Mouse (Mus musculus) ovary, postnatal 10 days (tissue): ENCODE data around the gene Fxyd7.

Source experiments
- DNase-seq: peaks from one replicate; pipeline ENCODE4 v3.0.0; 2022; ENCODE audit warnings: low spot score

The Fxyd7 gene

DNA sequence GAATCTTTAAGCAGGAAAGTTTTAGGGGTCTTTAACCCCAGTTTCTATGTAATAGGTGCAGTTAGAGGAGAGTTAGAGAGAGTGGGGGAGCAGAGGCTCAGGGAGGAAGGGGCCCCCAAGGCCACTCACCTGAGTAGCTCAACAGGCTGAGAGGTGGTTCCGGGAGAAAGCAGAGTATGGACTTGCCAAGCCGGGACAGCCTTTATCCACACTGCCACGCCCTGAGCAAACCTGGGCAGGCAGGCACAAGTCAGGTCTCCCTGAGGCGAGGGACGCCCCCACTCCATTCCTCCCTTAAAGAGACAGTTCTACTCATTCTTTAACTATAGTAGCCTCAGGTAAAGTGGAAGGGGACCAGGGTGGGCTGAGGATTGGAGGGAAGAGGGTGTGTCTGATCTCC lies 25.2 kb upstream of the Fxyd7 start, which contains the start of gene Fxyd3:
Fxyd3 (minus strand) TSS at position 213 of the 400 bp plus-strand sequence.
- DNase-seq, result no peak

DNA sequence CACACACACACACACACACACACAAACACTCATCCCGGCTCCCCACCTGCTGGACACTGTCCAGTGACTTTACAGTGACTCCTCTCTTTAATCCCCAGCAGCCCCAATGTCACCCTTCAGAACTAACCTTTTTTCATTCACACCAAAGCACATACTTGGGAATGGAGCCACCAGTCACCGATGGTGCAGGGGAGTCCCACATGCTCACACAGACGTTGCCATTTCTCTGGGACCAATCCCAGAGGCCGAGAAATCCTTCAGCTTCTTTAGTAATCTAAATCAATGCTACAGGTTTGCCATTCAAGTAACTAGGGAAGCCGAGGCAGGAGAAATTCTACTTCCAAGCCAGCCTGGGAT lies 23.4 kb upstream of the Fxyd7 start:
- no peak for DNase-seq

DNA sequence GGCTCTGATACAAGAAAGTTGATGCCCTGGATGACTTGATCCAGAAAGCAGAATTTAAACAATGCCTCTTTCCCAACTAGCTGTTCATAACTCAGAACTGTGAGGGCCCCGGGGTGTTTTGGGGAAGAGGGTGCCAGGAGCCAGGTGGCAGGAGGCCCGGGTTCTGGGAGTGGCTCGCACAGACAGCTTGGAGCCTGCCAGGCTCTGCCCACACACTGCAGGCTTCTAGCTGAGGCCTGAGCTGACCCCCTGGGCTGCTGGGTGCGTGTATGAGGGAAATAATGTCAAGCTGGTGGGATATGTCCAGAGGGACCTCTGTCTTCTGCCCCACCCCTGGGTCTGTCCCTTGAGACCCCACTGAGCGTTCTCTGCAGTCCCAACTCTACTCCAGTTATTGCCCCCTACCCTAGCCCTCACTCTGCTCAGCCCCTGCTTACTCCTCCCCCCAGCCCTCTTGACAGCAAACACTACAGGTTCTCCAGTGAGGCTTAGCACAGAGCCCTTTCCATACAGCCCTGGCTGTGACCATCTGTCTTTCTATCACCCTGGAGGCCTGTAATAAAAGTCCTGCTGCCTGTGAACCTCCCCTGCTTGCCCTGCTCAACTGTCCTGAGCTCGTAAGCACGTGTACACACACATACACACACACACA lies 22.9 kb upstream of the Fxyd7 start:
- DNase-seq, result no peak

DNA sequence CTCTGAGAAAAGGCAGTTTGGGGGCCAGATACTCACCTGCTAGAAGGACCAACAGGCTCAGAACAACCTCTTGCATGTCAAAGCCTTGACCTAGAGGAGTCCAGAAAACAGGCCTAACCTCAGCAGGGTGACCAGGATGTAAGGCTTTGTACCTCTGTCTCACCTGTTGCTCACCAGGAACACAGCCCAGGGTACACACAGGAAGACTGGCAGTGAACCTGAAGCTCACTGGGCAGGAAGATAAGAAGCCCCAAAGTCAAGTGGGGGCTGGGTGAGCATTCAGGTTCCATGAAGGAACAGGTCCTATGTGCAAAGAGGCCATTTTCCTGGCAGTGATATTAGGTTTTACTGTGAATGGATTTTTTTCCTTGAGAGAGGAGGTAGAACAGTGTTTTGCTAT lies 22.3 kb upstream of the Fxyd7 start:
- DNase-seq, result no peak

DNA sequence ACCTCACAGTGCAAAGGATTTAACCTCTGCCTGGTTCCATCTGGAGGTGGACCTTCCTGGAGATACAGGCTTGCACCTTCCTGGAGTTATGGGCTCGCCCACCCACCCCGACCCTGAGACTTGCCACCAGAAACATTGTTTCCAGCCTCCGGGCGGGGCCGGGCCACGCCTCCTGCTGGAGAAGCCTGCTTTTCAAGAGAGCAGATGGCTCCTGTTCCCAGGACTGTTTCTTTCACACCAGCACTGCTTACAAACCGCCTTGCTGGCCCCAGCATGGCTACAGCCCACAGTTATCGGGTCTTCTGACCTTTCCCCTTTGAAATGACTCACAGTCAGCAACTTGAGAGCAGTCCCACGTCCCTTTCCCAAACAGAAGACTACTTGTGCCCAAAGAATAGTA lies 21.1 kb upstream of the Fxyd7 start:
- DNase-seq, result no peak

DNA sequence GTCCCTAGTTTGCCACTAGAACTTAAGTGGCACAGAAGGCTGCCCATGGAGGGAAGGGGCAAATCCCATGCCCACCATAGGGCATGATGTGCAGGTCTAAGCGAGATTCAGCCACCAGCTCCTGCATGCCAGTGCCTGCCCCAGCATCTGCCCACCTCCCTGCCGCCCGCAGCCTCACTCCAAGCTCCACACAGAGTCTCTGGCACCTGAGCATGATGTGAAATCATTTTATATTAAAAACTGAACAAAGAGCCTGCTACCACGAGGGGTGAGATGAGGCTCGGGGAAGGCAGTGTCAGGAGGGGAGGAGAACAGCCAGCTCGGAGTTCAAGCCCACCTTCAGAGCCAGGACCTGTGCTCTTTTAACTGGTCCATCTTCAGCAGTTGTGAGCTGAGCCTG lies 19.1 kb upstream of the Fxyd7 start:
- no peak for DNase-seq

DNA sequence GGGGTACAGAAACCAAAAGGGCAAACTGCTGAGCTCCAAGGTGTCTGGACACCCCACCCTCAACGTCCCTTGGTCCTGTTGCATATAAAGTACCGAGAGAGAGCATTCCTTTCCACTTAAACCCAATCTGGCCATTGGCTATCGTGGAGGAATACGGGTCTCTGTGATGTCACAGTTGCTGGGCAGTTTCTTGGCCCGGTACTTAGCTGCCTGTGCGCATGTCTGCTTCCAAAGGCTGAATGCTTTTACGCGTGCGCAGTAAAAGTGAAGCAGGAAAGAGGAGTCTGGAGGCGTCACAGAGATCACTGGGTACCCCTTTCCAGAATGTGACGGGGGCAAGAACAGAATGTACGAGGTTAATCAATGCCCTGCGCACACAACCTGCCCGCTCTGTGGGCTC lies 18.2 kb upstream of the Fxyd7 start:
- DNase-seq, result no peak

DNA sequence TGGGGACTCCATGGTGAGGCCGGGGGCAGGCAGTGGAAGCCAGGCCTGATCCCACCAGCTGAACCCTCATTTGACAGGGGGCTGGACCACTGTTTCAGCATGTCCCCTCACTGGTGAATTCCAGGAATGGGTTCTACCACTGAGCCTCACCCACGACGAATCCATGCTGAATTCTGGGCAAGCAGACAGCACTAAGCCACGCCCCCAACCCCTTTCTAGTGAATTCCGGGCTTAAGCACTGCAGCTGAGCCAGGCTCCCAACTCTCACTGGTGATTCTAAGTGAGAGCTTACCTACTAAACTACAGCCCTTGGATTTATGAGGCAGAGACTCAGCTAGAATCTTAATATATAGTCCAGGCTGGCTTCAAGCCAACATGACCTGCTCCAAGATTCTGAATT lies 16.6 kb upstream of the Fxyd7 start:
- no peak for DNase-seq

DNA sequence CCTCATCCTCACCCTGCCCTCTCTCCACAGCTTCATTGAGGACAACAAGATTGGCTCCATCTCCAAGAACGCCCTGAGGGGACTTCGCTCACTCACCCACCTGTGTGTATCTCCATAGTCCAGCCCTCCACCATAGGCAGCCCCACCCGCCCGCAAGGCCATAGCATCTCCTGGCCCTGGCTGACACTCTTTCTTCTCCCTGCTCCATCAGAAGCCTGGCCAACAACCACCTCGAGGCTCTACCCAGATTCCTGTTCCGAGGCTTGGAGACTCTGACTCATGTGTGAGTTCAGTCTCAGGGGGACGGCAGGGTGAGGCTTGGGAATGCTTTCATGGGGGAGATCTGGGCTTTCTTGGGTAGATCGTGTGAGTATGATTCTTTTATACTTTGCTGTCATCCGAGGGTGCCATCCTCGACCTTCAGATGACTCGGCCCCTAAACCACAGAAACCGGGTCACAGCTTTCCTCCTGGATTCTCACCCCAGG lies 11.8 kb upstream of the Fxyd7 start:
- DNase-seq, result no peak

DNA sequence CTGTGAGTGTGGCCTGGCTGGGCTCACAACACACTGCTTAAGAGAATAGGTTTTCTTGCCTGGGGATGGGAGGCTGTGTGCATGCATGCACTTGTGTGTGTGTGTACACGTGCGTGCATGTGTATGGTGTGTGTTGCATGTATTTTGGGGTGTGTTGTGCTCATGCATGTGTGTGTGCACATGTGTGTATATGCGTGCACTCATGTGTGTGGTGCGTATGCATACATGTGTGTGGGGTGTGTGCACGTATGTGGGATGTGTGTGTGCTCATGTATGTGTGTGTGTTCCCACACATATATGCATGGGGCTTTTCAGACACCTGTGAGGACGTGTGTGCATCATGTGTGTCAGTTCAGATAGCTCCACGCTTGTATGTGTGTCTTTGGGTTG lies 9.3 kb upstream of the Fxyd7 start:
- no peak for DNase-seq

DNA sequence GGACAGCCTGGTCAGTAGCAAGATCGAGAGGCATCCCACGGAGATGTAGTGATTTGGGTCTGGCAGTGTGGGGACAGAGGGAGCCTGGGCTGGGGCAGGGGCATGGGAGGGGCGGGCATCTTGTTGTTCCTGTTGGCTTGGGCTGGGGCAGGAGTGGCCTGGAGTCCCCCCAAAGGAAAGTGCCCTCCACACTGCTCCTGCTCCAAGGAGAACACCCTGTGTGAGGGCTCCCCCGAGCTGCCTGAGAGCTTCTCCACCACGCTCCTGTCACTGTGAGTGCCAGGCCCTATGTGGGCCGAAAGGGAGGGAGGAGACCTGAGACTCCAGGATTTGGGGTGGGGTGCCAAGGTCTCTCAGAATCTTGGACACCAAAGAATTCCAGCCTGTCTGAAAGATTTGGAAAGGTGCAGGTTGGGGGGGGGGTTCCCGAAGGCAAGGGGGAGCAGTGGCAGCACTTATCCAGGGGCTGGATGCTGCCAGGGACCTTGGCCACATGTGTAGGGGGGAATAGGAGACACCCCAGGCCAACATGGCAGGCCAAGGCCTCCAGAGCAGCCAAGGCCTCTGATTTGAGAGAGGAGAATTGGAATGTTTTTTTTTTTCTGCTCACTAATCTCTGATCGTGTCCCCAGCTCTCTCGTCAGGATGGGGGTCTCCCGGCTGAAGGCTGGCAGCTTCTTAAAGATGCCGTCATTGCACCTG lies 8.8 kb upstream of the Fxyd7 start:
- no peak for DNase-seq

DNA sequence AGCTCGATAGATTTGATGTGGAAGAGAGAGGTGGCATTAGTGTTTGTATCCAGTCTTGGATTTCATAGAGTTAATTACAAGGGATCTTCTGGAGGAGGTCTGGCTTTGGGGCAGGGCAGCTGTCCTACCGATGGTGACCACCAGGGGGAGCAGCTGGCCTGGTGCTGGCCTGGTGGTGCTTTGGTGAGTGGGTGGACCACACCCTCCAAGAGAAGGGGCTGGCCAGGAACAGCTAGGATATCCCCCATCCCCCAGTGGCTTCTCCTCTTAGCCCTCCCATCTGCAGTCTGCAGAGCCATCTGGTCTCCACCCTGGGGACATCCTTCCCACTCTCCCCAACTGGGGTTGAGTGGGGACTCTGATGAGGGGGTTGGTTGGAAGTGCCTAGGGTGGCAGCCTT lies 7.8 kb upstream of the Fxyd7 start, which contains the start of gene Lgi4:
Lgi4 (plus strand) TSS at position 235 of the 400 bp plus-strand sequence.
- peak; percentile 80 for DNase-seq

DNA sequence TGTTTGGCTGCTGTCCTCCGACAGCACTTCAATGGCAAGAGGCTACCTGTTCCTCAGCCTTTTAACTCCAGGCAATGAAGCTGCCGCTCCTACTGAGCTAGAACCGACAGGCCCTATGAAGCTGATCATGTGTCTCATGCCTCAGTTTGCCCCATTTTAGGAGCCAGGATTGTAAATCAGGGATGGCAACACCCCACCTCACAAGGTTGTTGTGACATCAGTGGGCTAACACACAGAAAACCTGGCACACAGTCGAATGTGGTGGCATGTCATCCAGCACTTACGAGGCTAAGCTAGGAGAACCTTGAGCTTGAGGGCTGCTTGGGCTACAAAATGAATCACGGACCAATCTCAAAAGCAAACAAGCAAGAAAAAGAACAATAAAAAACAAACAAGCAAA lies 6.9 kb upstream of the Fxyd7 start:
- no peak for DNase-seq

DNA sequence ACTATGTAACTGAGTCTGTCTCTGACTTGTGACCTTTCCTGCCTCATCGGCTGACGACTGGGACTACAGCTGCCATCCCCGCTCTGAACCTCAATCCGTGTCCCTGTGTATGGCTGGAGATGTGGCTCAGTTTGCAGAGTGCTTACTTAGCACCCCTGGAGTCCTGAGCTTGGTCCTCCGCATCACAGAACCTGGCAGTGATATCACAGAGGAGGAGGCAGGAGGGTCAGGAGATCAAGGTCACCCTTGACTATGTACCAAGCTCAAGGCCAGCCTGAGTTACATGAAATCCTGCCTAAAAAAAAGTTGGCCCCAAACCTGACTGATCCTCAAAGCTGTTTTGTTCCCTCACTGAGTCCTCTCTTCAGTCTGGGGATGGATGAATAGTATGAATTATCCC lies 6.5 kb upstream of the Fxyd7 start:
- DNase-seq, result no peak

DNA sequence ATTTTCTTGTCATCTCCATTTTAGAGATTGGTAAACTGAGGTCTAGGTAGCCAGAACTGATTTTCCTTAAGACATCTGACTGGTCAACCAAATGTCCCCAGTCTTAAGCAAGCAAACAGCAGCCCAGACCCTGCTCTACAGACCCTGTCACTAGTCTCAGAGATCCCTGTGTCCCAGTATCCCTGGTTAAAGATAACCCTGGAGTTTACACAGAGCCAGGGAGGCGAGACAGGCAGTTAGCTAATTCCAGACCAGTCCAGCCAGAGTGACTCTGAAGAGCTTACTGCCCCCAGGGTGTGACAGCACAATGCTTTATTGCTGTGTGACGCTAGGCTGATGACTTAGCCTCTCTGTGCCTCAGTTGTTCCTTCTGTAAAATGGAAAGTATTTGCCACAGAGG lies 5.8 kb upstream of the Fxyd7 start, which contains the start of gene Fxyd1:
Fxyd1 (minus strand) TSS at position 129 of the 400 bp plus-strand sequence.
- no peak for DNase-seq

DNA sequence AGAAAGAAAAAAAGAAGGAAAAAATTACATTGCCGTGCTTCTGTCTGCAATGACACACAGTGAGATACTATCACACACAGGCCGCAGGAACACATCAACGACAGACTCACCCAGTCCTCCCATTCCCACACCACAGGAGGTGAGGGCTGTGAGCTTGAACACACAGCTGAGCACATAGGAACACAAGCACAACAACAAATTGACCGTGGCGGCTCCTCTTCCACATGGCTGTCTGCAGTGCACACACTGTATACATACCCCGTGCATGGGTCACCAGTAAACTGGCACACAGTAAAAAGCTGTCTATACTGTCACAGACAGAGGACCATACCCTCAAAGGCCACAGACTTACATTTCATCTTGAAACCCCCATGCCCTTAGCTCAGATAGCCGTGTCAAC lies 5.2 kb upstream of the Fxyd7 start:
- DNase-seq, result no peak

DNA sequence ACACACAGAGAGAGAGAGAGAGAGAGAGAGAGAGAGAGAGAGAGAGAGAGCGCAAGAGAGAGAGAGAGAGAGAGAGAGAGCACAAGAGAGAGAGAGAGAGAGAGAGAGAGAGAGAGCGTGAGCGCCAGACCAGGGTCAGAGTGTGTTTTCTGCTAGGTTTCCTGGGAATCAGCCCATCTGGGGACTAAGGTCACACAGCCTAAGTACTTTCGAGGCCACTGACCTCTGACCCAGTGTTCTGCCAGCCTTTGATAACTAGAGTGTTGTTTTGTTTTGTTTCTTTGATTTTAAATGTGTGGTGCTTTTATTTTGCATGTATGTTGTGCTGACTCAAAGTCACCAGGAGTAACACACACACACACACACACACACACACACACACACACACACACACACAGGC lies 4.6 kb upstream of the Fxyd7 start:
- no peak for DNase-seq

DNA sequence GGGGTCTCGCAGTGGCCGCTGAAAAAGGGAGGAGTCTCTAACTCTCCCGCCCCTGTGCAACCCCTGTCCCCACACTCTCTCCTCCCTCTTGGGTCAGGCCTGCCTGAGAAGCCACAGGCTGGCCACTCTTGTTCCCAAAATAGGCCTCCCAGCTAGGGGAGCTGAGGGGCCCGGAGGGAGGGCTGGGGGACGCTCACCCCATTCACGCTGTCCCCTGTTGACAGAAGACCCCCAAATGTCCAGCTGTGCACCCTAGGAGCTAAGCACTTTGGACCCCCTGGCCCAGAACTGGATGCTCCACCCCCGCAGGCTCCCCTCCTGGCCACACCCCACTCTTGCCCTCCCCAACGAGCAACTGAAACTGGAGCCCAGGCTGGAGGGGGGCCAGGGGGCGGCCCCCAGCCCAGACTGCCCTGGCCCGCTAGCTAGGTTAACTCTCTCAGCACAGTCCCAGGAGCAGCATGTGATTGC lies 4.1 kb upstream of the Fxyd7 start:
- DNase-seq, result peak; percentile 81

DNA sequence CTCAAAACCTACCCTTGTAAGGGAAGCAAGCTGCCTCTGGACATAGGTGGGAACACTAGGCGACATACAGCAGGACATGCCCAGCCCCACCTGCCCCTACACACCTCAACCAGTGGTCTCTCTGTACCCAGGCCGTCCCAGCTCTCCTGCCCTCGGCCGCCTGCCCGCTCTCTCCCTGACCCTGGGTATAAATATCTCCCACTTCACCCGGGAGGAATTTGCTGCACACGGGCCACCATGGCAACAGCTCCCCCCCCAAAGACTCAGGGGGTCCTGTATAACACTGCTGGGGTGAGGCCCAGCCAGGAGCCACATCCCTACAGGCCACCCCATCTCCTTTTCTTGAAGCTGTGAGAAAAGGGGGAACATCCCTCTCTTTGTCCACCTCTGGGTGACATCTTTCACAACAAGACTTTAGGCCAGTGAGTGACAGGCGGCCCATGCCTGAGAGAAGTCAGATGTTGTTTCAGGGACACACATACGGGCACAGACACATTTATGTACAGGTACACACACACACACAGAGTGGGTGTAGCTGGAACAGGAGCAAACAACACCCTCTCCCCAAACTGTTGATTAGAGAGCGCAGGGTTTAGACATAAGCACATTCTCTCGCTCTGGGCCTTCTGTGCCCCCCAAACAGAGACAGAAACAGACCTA lies 3.5 kb upstream of the Fxyd7 start:
- DNase-seq, result no peak

DNA sequence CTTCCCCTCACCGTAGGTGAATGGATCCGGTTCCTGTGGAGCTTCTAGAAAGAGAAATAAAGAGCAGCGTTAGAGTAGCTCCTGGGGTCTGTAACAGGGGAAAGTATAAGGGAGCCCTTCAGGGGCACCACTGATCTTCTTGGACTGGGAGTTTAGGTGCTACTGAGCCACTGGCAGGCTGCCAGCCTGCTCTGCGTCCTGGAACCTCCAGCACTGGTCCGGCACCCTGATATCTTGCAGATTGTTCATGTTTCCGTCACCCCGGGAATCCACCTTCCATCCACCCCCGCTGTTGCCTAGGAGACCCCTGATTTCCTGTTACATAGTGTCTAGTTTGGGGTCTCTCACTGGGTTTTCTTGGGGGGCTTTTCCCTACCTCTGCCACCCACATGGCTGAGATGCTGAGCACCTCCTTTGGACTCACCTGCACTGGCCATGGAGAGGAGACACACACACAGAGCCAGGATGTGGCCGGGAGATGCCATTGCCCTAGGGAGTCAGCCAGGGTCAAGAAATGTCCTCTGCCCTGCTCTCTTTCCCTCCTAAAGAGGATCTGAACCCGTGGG lies 2.7 kb upstream of the Fxyd7 start:
- no peak for DNase-seq

DNA sequence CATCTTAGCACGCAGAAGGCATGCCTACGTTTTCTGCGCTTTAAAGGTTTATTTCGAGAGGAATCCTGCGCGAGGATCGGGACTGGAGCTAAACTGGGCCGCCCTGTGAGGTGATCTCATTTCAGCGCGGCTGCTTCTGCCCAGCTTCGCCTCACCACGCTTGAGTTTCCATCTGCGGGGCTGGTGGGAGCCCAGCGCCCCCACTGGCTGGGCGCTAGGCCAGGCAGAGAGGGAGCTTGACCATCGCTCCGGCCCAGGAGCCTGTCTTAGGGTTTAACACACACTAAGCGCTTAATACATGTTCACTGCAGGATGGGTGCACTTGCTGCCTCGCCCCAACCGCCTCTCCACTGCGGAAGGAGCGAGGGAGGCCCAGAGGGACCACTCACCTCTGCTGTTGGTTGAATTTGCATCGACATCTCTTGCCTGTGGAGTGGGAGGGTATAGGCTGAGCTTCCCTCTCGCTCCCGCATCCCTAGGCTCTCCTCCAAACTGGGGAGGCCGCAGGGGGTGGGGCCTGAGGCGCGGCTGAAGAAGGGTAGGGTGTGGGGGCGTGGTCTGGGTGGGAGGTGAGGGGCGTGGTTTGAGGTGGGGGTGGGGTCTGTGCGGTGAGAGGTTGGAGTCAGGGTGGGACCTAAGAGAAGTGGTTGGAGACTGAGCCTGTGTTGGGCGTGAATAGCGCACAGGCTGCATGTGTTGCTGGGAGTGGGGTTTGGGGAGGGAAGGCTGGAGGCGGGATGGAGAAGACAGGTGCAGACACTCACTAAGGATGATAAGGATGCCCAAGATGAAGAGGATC lies 1.6 kb upstream of the Fxyd7 start:
- no peak for DNase-seq

DNA sequence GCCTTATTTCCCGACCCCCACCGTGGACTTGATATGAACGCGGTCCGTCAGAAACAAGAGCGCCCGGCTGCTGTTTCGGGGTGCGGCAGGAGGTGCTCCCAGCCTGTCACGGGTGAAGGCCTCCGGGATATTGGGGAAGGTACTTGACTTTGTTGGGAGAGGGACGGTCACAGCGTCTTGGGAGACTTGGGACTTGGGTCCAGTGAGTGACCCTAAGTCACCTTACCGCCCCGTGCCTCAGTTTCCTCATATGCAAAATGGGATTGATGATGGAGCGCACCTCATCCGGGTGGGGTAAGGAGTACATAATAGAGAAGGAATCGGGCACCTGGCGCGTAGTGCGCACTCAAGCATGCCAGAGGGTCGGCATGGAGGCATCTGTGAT lies 976 bp upstream of the Fxyd7 start:
- no peak for DNase-seq
